Mouse (Mus musculus) testis, adult 2 months (tissue): ENCODE data around the gene Pecam1.

ENCODE experiments used
- CTCF ChIP-seq: fragments of 200-500 bp; IDR thresholded peaks from 2 replicates; pipeline ENCODE4 v1.5.1; 2012; ENCODE audit warnings: low read depth, mild to moderate bottlenecking, inconsistent platforms, low read length, moderate library complexity; ENCODE audit not compliant: control insufficient read depth, insufficient read depth, insufficient replicate concordance
- POLR2A ChIP-seq: fragments of 200-500 bp; IDR thresholded peaks from 2 replicates; pipeline ENCODE4 v1.6.1; 2012; ENCODE audit warnings: low read depth, mild to moderate bottlenecking, inconsistent platforms, low read length, moderate library complexity; ENCODE audit not compliant: control insufficient read depth

- no peak for TF ChIP-seq POLR2A
- no peak for TF ChIP-seq CTCF
These were observed 63.1 kb downstream of the Pecam1 start for GRCm38 (mm10) chr11:106687293-106687692.
